Mouse (Mus musculus) embryonic fibroblast, embryonic 13.5 days (primary cell): Measurements from ENCODE around the gene Uchl5. TPM values are rescaled to one million over a fixed set of nuclear protein-coding genes. Genes with fewer than 3 reads are reported as not detected.
A peak's percentile ranks its signal among the peaks of the same experiment; 100 is the strongest.

Experiments
- H3K27ac ChIP-seq: 2 replicates; pipeline ENCODE4 v1.5.1; 2012; ENCODE audit warnings: low read length, control low read depth, inconsistent platforms; ENCODE audit not compliant: insufficient read depth
- H3K4me1 ChIP-seq: 2 replicates; pipeline ENCODE4 v1.6.1; 2011; ENCODE audit warnings: low read length; ENCODE audit not compliant: control insufficient read depth, insufficient read depth
- H3K4me3 ChIP-seq: 2 replicates; pipeline ENCODE4 v1.5.1; 2011; ENCODE audit warnings: mild to moderate bottlenecking, control low read depth, low read length; ENCODE audit not compliant: insufficient read depth
- CTCF ChIP-seq: IDR thresholded peaks from 2 replicates; pipeline ENCODE4 v1.5.1; 2011; ENCODE audit warnings: mild to moderate bottlenecking, control low read depth, low read length, moderate library complexity, borderline replicate concordance; ENCODE audit not compliant: insufficient read depth
- POLR2A ChIP-seq: IDR thresholded peaks from 2 replicates; pipeline ENCODE4 v1.6.1; 2011; ENCODE audit warnings: low read depth, mild to moderate bottlenecking, control low read depth, low read length, moderate library complexity
- polyA plus RNA-seq: library from polyadenylated mRNA; stranded (reverse); fragments of >200 nt; gene quantifications from 2 replicates; pipeline ENCODE4 v1.2.4, GENCODE M21; 2011; ENCODE audit warnings: low read depth; ENCODE audit not compliant: missing spikeins, insufficient read length

Uchl5 gene
- polyA plus RNA-seq, 1 experiment: 43.1 TPM

- TF ChIP-seq POLR2A (no peak), CTCF (no peak)
- no peaks in the 10 kb centered on the region for H3K4me1 ChIP-seq
- H3K4me3 ChIP-seq: no peak overlapping the region
- no peak overlapping the region for H3K27ac ChIP-seq
Measured at GRCm38 (mm10) chr1:143742186-143742585, 34.9 kb upstream of the Uchl5 start.

- Histone ChIP-seq H3K27ac (no peak overlapping the region), H3K4me1 (no peaks in the 10 kb centered on the region), H3K4me3 (no peak overlapping the region)
- TF ChIP-seq POLR2A: no peak
- TF ChIP-seq CTCF: no peak
Measured at GRCm38 (mm10) chr1:143745871-143746270, 31.2 kb upstream of the Uchl5 start.

- no peak overlapping the region for H3K4me3 ChIP-seq
- no peaks in the 10 kb centered on the region for H3K4me1 ChIP-seq
- TF ChIP-seq CTCF (no peak), POLR2A (no peak)
- H3K27ac ChIP-seq: no peak overlapping the region
Measured at GRCm38 (mm10) chr1:143762159-143762558, 14.9 kb upstream of the Uchl5 start.

- H3K4me1 ChIP-seq: no peaks in the 10 kb centered on the region
- H3K27ac ChIP-seq: no peak overlapping the region
- H3K4me3 ChIP-seq: no peak overlapping the region
- TF ChIP-seq POLR2A (no peak), CTCF (no peak)
Measured at GRCm38 (mm10) chr1:143764443-143764842, 12.6 kb upstream of the Uchl5 start.

DNA sequence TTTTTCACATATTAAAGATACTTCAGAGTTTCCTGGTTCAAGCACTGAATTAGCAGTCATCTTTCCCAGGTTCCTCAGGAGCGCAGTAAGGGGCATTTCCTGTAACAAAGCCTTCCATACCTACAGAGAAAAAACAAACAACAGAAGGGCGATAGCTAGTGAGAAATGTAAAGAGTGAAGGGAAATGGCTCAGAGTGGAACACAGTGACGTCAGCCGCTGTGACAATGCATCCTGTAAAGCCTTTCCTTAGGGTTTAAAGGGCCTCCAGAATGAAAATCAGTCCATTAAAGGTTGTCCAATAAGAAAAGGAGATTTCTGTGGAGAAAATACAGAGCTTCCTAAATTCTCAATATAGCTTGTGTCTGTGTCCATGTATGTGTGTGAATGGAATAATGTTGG lies 11.3 kb upstream of the Uchl5 start:
- Histone ChIP-seq H3K4me1 (no peaks in the 10 kb centered on the region), H3K4me3 (no peak overlapping the region), H3K27ac (no peak overlapping the region)
- TF ChIP-seq CTCF (no peak), POLR2A (no peak)

- H3K4me3 ChIP-seq: no peak overlapping the region
- no peaks in the 10 kb centered on the region for H3K4me1 ChIP-seq
- no peak overlapping the region for H3K27ac ChIP-seq
- TF ChIP-seq POLR2A: no peak
- no peak for TF ChIP-seq CTCF
Measured at GRCm38 (mm10) chr1:143766238-143766637, 10.8 kb upstream of the Uchl5 start.

DNA sequence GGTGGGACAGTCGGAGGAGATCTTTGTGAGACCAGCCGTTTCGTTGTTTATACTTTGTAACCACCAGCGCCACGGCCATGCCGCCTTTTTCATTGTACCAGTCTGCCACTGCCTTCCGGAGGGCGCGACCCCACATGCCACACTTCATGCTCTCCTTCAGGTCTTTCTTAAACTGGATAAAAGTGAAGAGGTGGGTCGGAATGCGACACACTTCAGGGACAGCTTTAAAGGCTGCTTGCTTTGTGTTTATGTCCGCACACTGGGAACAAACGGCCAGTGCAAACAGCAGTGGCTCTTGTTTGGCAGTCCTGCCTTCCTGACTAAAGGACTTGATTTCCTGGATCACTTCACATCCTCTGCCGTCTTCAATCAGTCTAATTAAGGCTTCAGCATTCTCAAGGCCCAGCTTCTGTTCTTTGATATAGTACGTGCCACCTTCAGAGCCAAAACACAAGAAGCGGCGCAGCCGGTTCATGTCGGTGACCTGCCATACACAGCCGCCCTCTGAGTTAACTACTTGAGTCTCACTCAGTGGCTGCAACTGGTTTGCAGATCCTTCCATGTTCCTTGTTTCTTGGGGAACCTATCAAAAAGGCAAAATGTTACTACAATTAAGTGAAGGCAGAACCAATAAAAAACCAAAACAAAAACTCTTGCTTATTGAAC lies 6.5 kb upstream of the Uchl5 start:
- no peak for TF ChIP-seq POLR2A
- TF ChIP-seq CTCF: no peak
- no peak overlapping the region for H3K27ac ChIP-seq
- H3K4me3 ChIP-seq: no peak overlapping the region
- H3K4me1 ChIP-seq: peaks cover 3% of the 10 kb centered on the region; the same call in 1 of the 2 replicates

- Histone ChIP-seq H3K4me3 (no peak overlapping the region), H3K4me1 (peaks cover 3% of the 10 kb centered on the region; the same call in 1 of the 2 replicates), H3K27ac (no peak overlapping the region)
- TF ChIP-seq POLR2A: no peak
- no peak for TF ChIP-seq CTCF
Measured at GRCm38 (mm10) chr1:143773082-143773481, 4.0 kb upstream of the Uchl5 start.

DNA sequence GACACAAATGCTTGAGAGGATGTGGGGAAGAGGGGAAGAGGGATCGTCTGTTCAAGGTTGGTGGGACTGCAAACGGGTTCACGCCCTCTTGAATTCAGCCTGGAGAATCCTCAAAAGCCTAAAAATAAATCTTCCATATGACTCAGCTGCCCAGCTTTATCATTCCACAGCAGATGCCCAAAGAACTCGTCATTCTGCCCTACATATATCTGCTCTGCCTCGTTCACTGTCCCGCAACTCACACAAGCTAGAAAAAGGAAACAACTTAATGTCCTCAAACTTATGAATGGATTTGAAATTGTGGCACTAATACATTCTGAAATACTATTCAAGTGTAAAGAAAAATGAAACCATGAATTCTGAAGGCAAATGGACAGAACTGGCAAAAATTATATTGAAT lies 3.2 kb upstream of the Uchl5 start:
- Histone ChIP-seq H3K4me3 (no peak overlapping the region), H3K27ac (no peak overlapping the region), H3K4me1 (peaks cover 3% of the 10 kb centered on the region; the same call in 1 of the 2 replicates)
- TF ChIP-seq CTCF (no peak), POLR2A (no peak)

GRCm38 (mm10) chr1:143777558-143778218 lies 616 bp downstream of the Uchl5 start:
- H3K4me3 ChIP-seq: peak overlapping the region; percentile 77
- TF ChIP-seq CTCF (no peak), POLR2A (no peak)
- no peak overlapping the region for H3K27ac ChIP-seq
- peaks cover 3% of the 10 kb centered on the region; the same call in 1 of the 2 replicates for H3K4me1 ChIP-seq
